Mouse (Mus musculus) forebrain, embryonic 16.5 days (tissue): ENCODE data around the gene Garnl3. TPM values are rescaled to one million over a fixed set of nuclear protein-coding genes. Genes with fewer than 3 reads are reported as not detected.
A peak's percentile ranks its signal among the peaks of the same experiment; 100 is the strongest.
"Not testable (repeated sequence)": the region's sequence is repeated elsewhere in the genome, so short reads cannot be mapped to it uniquely, and the experiment has no call there.

Source experiments
- ATAC-seq: fragments of 200-750 bp; cut with Nextera tagmentation; 2 replicates; pipeline ENCODE4 v1.8.0; 2017; ENCODE audit warnings: mild to moderate bottlenecking, moderate library complexity
- H3K27ac ChIP-seq: fragments of 300-500 bp; sonication (generic); 2 replicates; pipeline ENCODE4 v1.5.1; 2014; ENCODE audit warnings: low read length, control low read depth
- H3K27me3 ChIP-seq: fragments of 300-500 bp; sonication (generic); replicated peaks from 2 replicates; pipeline ENCODE4 v1.6.1; 2014; ENCODE audit warnings: low read length; ENCODE audit not compliant: control insufficient read depth, insufficient read depth
- H3K36me3 ChIP-seq: fragments of 300-500 bp; sonication (generic); 2 replicates; pipeline ENCODE4 v1.6.1; 2014; ENCODE audit not compliant: control insufficient read depth, insufficient read depth
- H3K4me1 ChIP-seq: fragments of 300-500 bp; sonication (generic); replicated peaks from 2 replicates; pipeline ENCODE4 v1.6.1; 2014; ENCODE audit warnings: low read length; ENCODE audit not compliant: control insufficient read depth, insufficient read depth
- H3K4me2 ChIP-seq: fragments of 300-500 bp; sonication (generic); 2 replicates; pipeline ENCODE4 v1.6.1; 2014; ENCODE audit warnings: mild to moderate bottlenecking, low read length, control low read depth
- H3K4me3 ChIP-seq: fragments of 300-500 bp; sonication (generic); replicated peaks from 2 replicates; pipeline ENCODE4 v1.5.1; 2014; ENCODE audit warnings: mild to moderate bottlenecking, low read length, control low read depth
- H3K9ac ChIP-seq: fragments of 300-500 bp; sonication (generic); replicated peaks from 2 replicates; pipeline ENCODE4 v1.6.1; 2014; ENCODE audit warnings: low read depth, low read length, control low read depth
- H3K9me3 ChIP-seq: fragments of 300-500 bp; sonication (generic); 2 replicates; pipeline ENCODE4 v1.6.1; 2016; ENCODE audit warnings: low read length; ENCODE audit not compliant: control insufficient read depth
- WGBS: fragments of 180-500 bp; shearing (Covaris S2); extraction: QIAGEN DNeasy Blood & Tissue Kit; methylation state at CpG from one replicate; pipeline ENCODE4 v1.1.7; 2014; 5-methylcytosine and 5-hydroxymethylcytosine counted together
- polyA plus RNA-seq: library from polyadenylated mRNA; unstranded; fragments of >200 nt; fragmentation: Nextera tagmentation; extraction: Ambion mirVana; gene quantifications from 2 replicates; pipeline ENCODE4 v1.2.1, GENCODE M21; 2015

Gene Garnl3
- polyA plus RNA-seq, 1 experiment from 2014 or later = 34.5 TPM

- H3K9me3 ChIP-seq = no peaks in the 10 kb centered on the region
- H3K4me3 ChIP-seq = no peak overlapping the region
- WGBS = 70% methylated on average over 10 of the region's 10 CpGs
- H3K27ac ChIP-seq = no peak overlapping the region
- no peaks in the 10 kb centered on the region for H3K4me1 ChIP-seq
- no peaks in the 10 kb centered on the region for H3K27me3 ChIP-seq
- H3K4me2 ChIP-seq = no peak overlapping the region
- ATAC-seq = no peak
- no peaks in the 10 kb centered on the region for H3K36me3 ChIP-seq
- H3K9ac ChIP-seq = no peak overlapping the region
Observed at GRCm38 (mm10) chr2:33024564-33024963, 106.9 kb downstream of the Garnl3 start.

- H3K36me3 ChIP-seq = no peaks in the 10 kb centered on the region
- H3K4me2 ChIP-seq = no peak overlapping the region
- no peak for ATAC-seq
- H3K27ac ChIP-seq = no peak overlapping the region
- no peak overlapping the region for H3K9ac ChIP-seq
- H3K27me3 ChIP-seq = no peaks in the 10 kb centered on the region
- 82% methylated on average over 6 of the region's 6 CpGs for WGBS
- no peak overlapping the region for H3K4me3 ChIP-seq
- H3K4me1 ChIP-seq = no peaks in the 10 kb centered on the region
- H3K9me3 ChIP-seq = no peaks in the 10 kb centered on the region
Observed at GRCm38 (mm10) chr2:33022846-33023245, 108.6 kb downstream of the Garnl3 start.

GRCm38 (mm10) chr2:33018026-33018425, 113.4 kb downstream of the Garnl3 start:
- no peak overlapping the region for H3K4me3 ChIP-seq
- WGBS = 9% methylated on average over 6 of the region's 6 CpGs
- H3K36me3 ChIP-seq = no peaks in the 10 kb centered on the region
- ATAC-seq = no peak
- H3K27me3 ChIP-seq = no peaks in the 10 kb centered on the region
- no peak overlapping the region for H3K9ac ChIP-seq
- H3K4me2 ChIP-seq = no peak overlapping the region
- H3K27ac ChIP-seq = no peak overlapping the region
- no peaks in the 10 kb centered on the region for H3K9me3 ChIP-seq
- peaks cover 9% of the 10 kb centered on the region; the same call in 1 of the 2 replicates for H3K4me1 ChIP-seq

GRCm38 (mm10) chr2:33017191-33017590, 114.3 kb downstream of the Garnl3 start:
- H3K27me3 ChIP-seq = no peaks in the 10 kb centered on the region
- H3K9ac ChIP-seq = no peak overlapping the region
- no peaks in the 10 kb centered on the region for H3K36me3 ChIP-seq
- no peak for ATAC-seq
- no peak overlapping the region for H3K27ac ChIP-seq
- peaks cover 9% of the 10 kb centered on the region; the same call in 1 of the 2 replicates for H3K4me1 ChIP-seq
- no peak overlapping the region for H3K4me2 ChIP-seq
- 86% methylated on average over 2 of the region's 2 CpGs for WGBS
- no peaks in the 10 kb centered on the region for H3K9me3 ChIP-seq
- H3K4me3 ChIP-seq = no peak overlapping the region

- peak; percentile 77 for ATAC-seq
Observed at GRCm38 (mm10) chr2:33014877-33015276, 116.6 kb downstream of the Garnl3 start.

GRCm38 (mm10) chr2:33009055-33009454, 122.4 kb downstream of the Garnl3 start:
- 79% methylated on average over 4 of the region's 4 CpGs for WGBS
- not testable (repeated sequence) for H3K9me3 ChIP-seq, H3K4me2 ChIP-seq, H3K9ac ChIP-seq, H3K27ac ChIP-seq, H3K4me1 ChIP-seq, H3K27me3 ChIP-seq, ATAC-seq, H3K4me3 ChIP-seq, H3K36me3 ChIP-seq

More at GRCm38 (mm10) chr2:33014877-33015276, 116.6 kb downstream of the Garnl3 start:
- Histone ChIP-seq H3K27ac (no peak overlapping the region), H3K36me3 (no peaks in the 10 kb centered on the region), H3K4me2 (no peak overlapping the region), H3K9ac (no peak overlapping the region), H3K9me3 (no peaks in the 10 kb centered on the region), H3K27me3 (no peaks in the 10 kb centered on the region), H3K4me1 (peaks cover 9% of the 10 kb centered on the region; the same call in 1 of the 2 replicates), H3K4me3 (no peak overlapping the region)
- WGBS = 57% methylated on average over 5 of the region's 5 CpGs

GRCm38 (mm10) chr2:33005041-33005440, 126.4 kb downstream of the Garnl3 start:
- 51% methylated on average over 5 of the region's 5 CpGs for WGBS

GRCm38 (mm10) chr2:33002144-33002543, 129.3 kb downstream of the Garnl3 start:
- Histone ChIP-seq H3K36me3 (no peaks in the 10 kb centered on the region), H3K9ac (no peak overlapping the region), H3K4me2 (no peak overlapping the region), H3K27me3 (no peaks in the 10 kb centered on the region), H3K4me3 (no peak overlapping the region), H3K9me3 (no peaks in the 10 kb centered on the region), H3K4me1 (0 out of 2 replicates have a peak, but pooled peaks cover 3% of the 10 kb centered on the region), H3K27ac (no peak overlapping the region)
- ATAC-seq = no peak
- 87% methylated on average over 7 of the region's 7 CpGs for WGBS

More at GRCm38 (mm10) chr2:33005041-33005440, 126.4 kb downstream of the Garnl3 start:
- H3K36me3 ChIP-seq = no peaks in the 10 kb centered on the region
- H3K9me3 ChIP-seq = no peaks in the 10 kb centered on the region
- H3K4me1 ChIP-seq = no peaks in the 10 kb centered on the region
- ATAC-seq = no peak
- no peaks in the 10 kb centered on the region for H3K27me3 ChIP-seq
- H3K4me3 ChIP-seq = no peak overlapping the region
- H3K9ac ChIP-seq = no peak overlapping the region
- no peak overlapping the region for H3K27ac ChIP-seq
- no peak overlapping the region for H3K4me2 ChIP-seq

- Histone ChIP-seq H3K9me3 (no peaks in the 10 kb centered on the region), H3K27me3 (no peaks in the 10 kb centered on the region), H3K4me1 (0 out of 2 replicates have a peak, but pooled peaks cover 3% of the 10 kb centered on the region), H3K27ac (no peak overlapping the region), H3K4me3 (no peak overlapping the region), H3K4me2 (no peak overlapping the region), H3K36me3 (no peaks in the 10 kb centered on the region), H3K9ac (no peak overlapping the region)
- 94% methylated on average over 2 of the region's 2 CpGs for WGBS
- no peak for ATAC-seq
Observed at GRCm38 (mm10) chr2:32999752-33000151, 131.7 kb downstream of the Garnl3 start.

GRCm38 (mm10) chr2:32997792-32998191, 133.7 kb downstream of the Garnl3 start:
- Histone ChIP-seq H3K36me3 (no peaks in the 10 kb centered on the region), H3K9me3 (no peaks in the 10 kb centered on the region), H3K27ac (no peak overlapping the region), H3K4me2 (no peak overlapping the region), H3K4me3 (no peak overlapping the region), H3K27me3 (no peaks in the 10 kb centered on the region), H3K4me1 (0 out of 2 replicates have a peak, but pooled peaks cover 3% of the 10 kb centered on the region), H3K9ac (no peak overlapping the region)
- no peak for ATAC-seq
- 85% methylated on average over 4 of the region's 4 CpGs for WGBS
